Mouse (Mus musculus) midbrain, embryonic 15.5 days (tissue): ENCODE results near the gene Plcd1. TPM values are rescaled to one million over a fixed set of nuclear protein-coding genes. Genes with fewer than 3 reads are reported as not detected.
A peak's percentile ranks its signal among the peaks of the same experiment; 100 is the strongest.

Source experiments
- ATAC-seq: fragments of 200-750 bp; cut with Nextera tagmentation; replicated peaks from 2 replicates; pipeline ENCODE4 v1.8.0; 2017; ENCODE audit warnings: moderate TSS enrichment
- H3K27ac ChIP-seq: fragments of 300-500 bp; sonication (generic); 2 replicates; pipeline ENCODE4 v1.5.1; 2015; ENCODE audit warnings: mild to moderate bottlenecking, inconsistent platforms
- H3K27me3 ChIP-seq: fragments of 300-500 bp; sonication (generic); replicated peaks from 2 replicates; pipeline ENCODE4 v1.6.1; 2015; ENCODE audit warnings: inconsistent platforms
- H3K36me3 ChIP-seq: fragments of 300-500 bp; sonication (generic); replicated peaks from 2 replicates; pipeline ENCODE4 v1.6.1; 2015; ENCODE audit warnings: inconsistent platforms
- H3K4me1 ChIP-seq: fragments of 300-500 bp; sonication (generic); 2 replicates; pipeline ENCODE4 v1.6.1; 2015; ENCODE audit warnings: inconsistent platforms
- H3K4me2 ChIP-seq: fragments of 300-500 bp; sonication (generic); 2 replicates; pipeline ENCODE4 v1.6.1; 2015; ENCODE audit warnings: inconsistent platforms, mild to moderate bottlenecking, moderate library complexity
- H3K4me3 ChIP-seq: fragments of 300-500 bp; sonication (generic); 2 replicates; pipeline ENCODE4 v1.5.1; 2015; ENCODE audit warnings: mild to moderate bottlenecking, inconsistent platforms
- H3K9ac ChIP-seq: fragments of 300-500 bp; sonication (generic); 2 replicates; pipeline ENCODE4 v1.6.1; 2015; ENCODE audit warnings: mild to moderate bottlenecking, inconsistent platforms
- H3K9me3 ChIP-seq: fragments of 300-500 bp; sonication (generic); 2 replicates; pipeline ENCODE4 v1.6.1; 2016; ENCODE audit warnings: inconsistent platforms
- WGBS: fragments of 180-500 bp; shearing (Covaris S2); methylation state at CpG from one replicate; pipeline ENCODE4 v1.1.7; 2015; ENCODE audit warnings: mixed read lengths; 5-methylcytosine and 5-hydroxymethylcytosine counted together
- polyA plus RNA-seq: library from polyadenylated mRNA; unstranded; fragments of >200 nt; fragmentation: Nextera tagmentation; extraction: Ambion mirVana; gene quantifications from 2 replicates; pipeline ENCODE4 v1.2.1, GENCODE M21; 2015

Plcd1 gene
- polyA plus RNA-seq, 1 experiment from 2014 or later = 16.4 TPM

- 86% methylated on average over 5 of the region's 5 CpGs for WGBS
- H3K9me3 ChIP-seq = no peaks in the 10 kb centered on the region
- no peak for ATAC-seq
- H3K27me3 ChIP-seq = peaks cover 9% of the 10 kb centered on the region
- H3K36me3 ChIP-seq = no peaks in the 10 kb centered on the region
- H3K27ac ChIP-seq = no peak overlapping the region
- H3K9ac ChIP-seq = no peak overlapping the region
- H3K4me3 ChIP-seq = no peak overlapping the region
- H3K4me2 ChIP-seq = no peak overlapping the region
- peaks cover 32% of the 10 kb centered on the region for H3K4me1 ChIP-seq
These were observed 6.0 kb downstream of the Plcd1 start for GRCm38 (mm10) chr9:119087309-119087708.

- no peak for ATAC-seq
- no peaks in the 10 kb centered on the region for H3K9me3 ChIP-seq
- no peak overlapping the region for H3K4me2 ChIP-seq
- H3K27ac ChIP-seq = no peak overlapping the region
- H3K36me3 ChIP-seq = no peaks in the 10 kb centered on the region
- WGBS = 12% methylated on average over 1 of the region's 1 CpGs
- H3K9ac ChIP-seq = no peak overlapping the region
- peaks cover 2% of the 10 kb centered on the region for H3K27me3 ChIP-seq
- no peak overlapping the region for H3K4me3 ChIP-seq
- peaks cover 32% of the 10 kb centered on the region for H3K4me1 ChIP-seq
These were observed 6.9 kb downstream of the Plcd1 start for GRCm38 (mm10) chr9:119086451-119086850.

GRCm38 (mm10) chr9:119083966-119084365 is 9.3 kb downstream of the Plcd1 start:
- Histone ChIP-seq H3K27ac (no peak overlapping the region), H3K9ac (no peak overlapping the region), H3K27me3 (no peaks in the 10 kb centered on the region), H3K9me3 (no peaks in the 10 kb centered on the region), H3K4me3 (no peak overlapping the region), H3K4me2 (no peak overlapping the region), H3K4me1 (peaks cover 32% of the 10 kb centered on the region), H3K36me3 (no peaks in the 10 kb centered on the region)
- no peak for ATAC-seq
- 84% methylated on average over 10 of the region's 10 CpGs for WGBS

GRCm38 (mm10) chr9:119082656-119083430 is 10.5 kb downstream of the Plcd1 start:
- Histone ChIP-seq H3K36me3 (0 out of 2 replicates have a peak, but pooled peaks cover under 1% of the 10 kb centered on the region), H3K9me3 (no peaks in the 10 kb centered on the region), H3K4me3 (no peak overlapping the region), H3K4me1 (peaks cover 23% of the 10 kb centered on the region), H3K27me3 (no peaks in the 10 kb centered on the region), H3K9ac (no peak overlapping the region), H3K4me2 (no peak overlapping the region), H3K27ac (peak overlapping the region; percentile 56)
- 70% methylated on average over 7 of the region's 7 CpGs for WGBS
- ATAC-seq = no peak

GRCm38 (mm10) chr9:119082039-119082438 is 11.3 kb downstream of the Plcd1 start:
- 6% methylated on average over 8 of the region's 8 CpGs for WGBS
- peak overlapping the region; percentile 56 for H3K27ac ChIP-seq
- H3K9ac ChIP-seq = no peak overlapping the region
- ATAC-seq = peak; percentile 80
- H3K36me3 ChIP-seq = 0 out of 2 replicates have a peak, but pooled peaks cover 2% of the 10 kb centered on the region
- no peaks in the 10 kb centered on the region for H3K9me3 ChIP-seq
- H3K4me2 ChIP-seq = no peak overlapping the region
- H3K4me1 ChIP-seq = peaks cover 21% of the 10 kb centered on the region
- H3K27me3 ChIP-seq = no peaks in the 10 kb centered on the region
- no peak overlapping the region for H3K4me3 ChIP-seq

- Histone ChIP-seq H3K36me3 (0 out of 2 replicates have a peak, but pooled peaks cover 8% of the 10 kb centered on the region), H3K4me2 (no peak overlapping the region), H3K4me3 (no peak overlapping the region), H3K27ac (no peak overlapping the region), H3K27me3 (no peaks in the 10 kb centered on the region), H3K9me3 (no peaks in the 10 kb centered on the region), H3K9ac (no peak overlapping the region), H3K4me1 (peaks cover 16% of the 10 kb centered on the region)
- no peak for ATAC-seq
- WGBS = 88% methylated on average over 5 of the region's 5 CpGs
These were observed 13.1 kb downstream of the Plcd1 start for GRCm38 (mm10) chr9:119080040-119080675.

- WGBS = 79% methylated on average over 16 of the region's 16 CpGs
- Histone ChIP-seq H3K4me2 (no peak overlapping the region), H3K27me3 (no peaks in the 10 kb centered on the region), H3K27ac (no peak overlapping the region), H3K9ac (no peak overlapping the region), H3K4me3 (no peak overlapping the region), H3K36me3 (peaks cover 12% of the 10 kb centered on the region; the same call in 1 of the 2 replicates), H3K9me3 (no peaks in the 10 kb centered on the region), H3K4me1 (no peaks in the 10 kb centered on the region)
- no peak for ATAC-seq
These were observed 17.6 kb downstream of the Plcd1 start for GRCm38 (mm10) chr9:119075685-119076084.

- no peak overlapping the region for H3K4me3 ChIP-seq
- no peak overlapping the region for H3K4me2 ChIP-seq
- peaks cover 12% of the 10 kb centered on the region; the same call in 1 of the 2 replicates for H3K36me3 ChIP-seq
- ATAC-seq = no peak
- no peaks in the 10 kb centered on the region for H3K9me3 ChIP-seq
- no peak overlapping the region for H3K9ac ChIP-seq
- no peak overlapping the region for H3K27ac ChIP-seq
- WGBS = 85% methylated on average over 15 of the region's 15 CpGs
- no peaks in the 10 kb centered on the region for H3K4me1 ChIP-seq
- H3K27me3 ChIP-seq = no peaks in the 10 kb centered on the region
These were observed 20.0 kb downstream of the Plcd1 start for GRCm38 (mm10) chr9:119073184-119073895.

GRCm38 (mm10) chr9:119071786-119072185 is 21.5 kb downstream of the Plcd1 start:
- Histone ChIP-seq H3K27me3 (0 out of 2 replicates have a peak, but pooled peaks cover 3% of the 10 kb centered on the region), H3K4me1 (no peaks in the 10 kb centered on the region), H3K9ac (no peak overlapping the region), H3K9me3 (no peaks in the 10 kb centered on the region), H3K4me3 (no peak overlapping the region), H3K4me2 (no peak overlapping the region), H3K36me3 (peaks cover 10% of the 10 kb centered on the region; the same call in 1 of the 2 replicates), H3K27ac (no peak overlapping the region)
- ATAC-seq = no peak
- WGBS = 86% methylated on average over 9 of the region's 9 CpGs

- WGBS = 87% methylated on average over 13 of the region's 13 CpGs
- H3K4me3 ChIP-seq = no peak overlapping the region
- H3K27me3 ChIP-seq = 0 out of 2 replicates have a peak, but pooled peaks cover 4% of the 10 kb centered on the region
- H3K36me3 ChIP-seq = peaks cover 4% of the 10 kb centered on the region; the same call in 1 of the 2 replicates
- no peak overlapping the region for H3K27ac ChIP-seq
- H3K9me3 ChIP-seq = no peaks in the 10 kb centered on the region
- H3K9ac ChIP-seq = no peak overlapping the region
- ATAC-seq = no peak
- H3K4me2 ChIP-seq = no peak overlapping the region
- no peaks in the 10 kb centered on the region for H3K4me1 ChIP-seq
These were observed 23.0 kb downstream of the Plcd1 start for GRCm38 (mm10) chr9:119070173-119070825.

GRCm38 (mm10) chr9:119068266-119068665 is 25.0 kb downstream of the Plcd1 start:
- 0 out of 2 replicates have a peak, but pooled peaks have one; percentile 2 for ATAC-seq
- 0 out of 2 replicates have a peak, but pooled peaks cover 4% of the 10 kb centered on the region for H3K27me3 ChIP-seq
- no peaks in the 10 kb centered on the region for H3K4me1 ChIP-seq
- 94% methylated on average over 11 of the region's 11 CpGs for WGBS
- peaks cover 4% of the 10 kb centered on the region; the same call in 1 of the 2 replicates for H3K36me3 ChIP-seq
- H3K4me2 ChIP-seq = no peak overlapping the region
- no peak overlapping the region for H3K27ac ChIP-seq
- H3K9me3 ChIP-seq = no peaks in the 10 kb centered on the region
- H3K9ac ChIP-seq = no peak overlapping the region
- no peak overlapping the region for H3K4me3 ChIP-seq
